Mouse (Mus musculus): ENCODE data around the gene Gm10837. TPM values are rescaled to one million over a fixed set of nuclear protein-coding genes. Genes with fewer than 3 reads are reported as not detected.
A peak's percentile ranks its signal among the peaks of the same experiment; 100 is the strongest.

Gene Gm10837
- polyA plus RNA-seq, 1 experiment from 2014 or later = 0.48 TPM

DNA sequence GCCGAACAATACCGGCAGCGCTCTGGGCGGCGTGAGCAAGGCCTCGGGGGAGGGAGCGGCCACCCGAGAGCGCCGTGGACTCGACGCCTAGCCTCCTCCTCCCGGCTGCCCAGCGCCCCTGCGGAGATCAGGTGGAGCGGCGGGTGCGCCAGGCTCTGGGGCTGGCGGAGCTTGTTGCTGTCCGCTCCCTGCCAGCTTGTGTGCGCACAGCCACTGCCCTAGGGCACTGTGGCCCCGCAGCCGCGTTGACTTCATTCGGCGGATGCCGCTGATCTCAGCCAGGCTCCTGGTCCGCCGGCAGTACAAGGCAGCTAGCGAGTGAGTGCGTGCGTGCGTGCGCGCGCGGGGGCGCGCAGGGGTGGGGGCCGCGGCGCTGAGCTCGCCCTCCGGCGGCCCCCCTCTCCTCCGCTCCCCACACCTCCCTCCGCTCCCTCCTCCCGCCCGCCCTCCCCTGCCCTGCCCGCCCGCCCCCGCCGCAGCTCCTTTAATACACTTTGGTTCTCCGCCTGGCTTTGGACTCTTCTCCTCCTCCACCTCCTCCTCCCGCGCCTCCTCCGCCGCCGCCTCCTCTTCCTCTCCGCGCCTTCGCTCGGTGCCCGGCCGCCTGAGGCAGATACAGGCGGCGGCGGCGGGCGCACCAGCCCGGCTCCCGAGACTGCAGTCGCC, 15.4 kb upstream of the Gm10837 start, which contains the start of gene Zic2:
Zic2 (plus strand) TSS at position 545 of the 666 bp plus-strand sequence.
- ATAC-seq (replicated peaks; ENCODE audit: low FRiP score) (peak; percentile 79), DNase-seq (ENCODE audit: low spot score) (peak; percentile 95)
- peak within 1 kb of the TSS; percentile 84 for H3K4me3 ChIP-seq (ENCODE audit: low read depth, low read length)
- peak within 1 kb of the TSS; percentile 99 for H3K9ac ChIP-seq (ENCODE audit: low read length)
- no peaks in the 10 kb centered on the region for H3K9me3 ChIP-seq (ENCODE audit: control insufficient read depth, low read length)
- H3K4me1 ChIP-seq (replicated peaks; ENCODE audit: control insufficient read depth, insufficient read depth, low read length) = peaks cover 7% of the 10 kb centered on the region; the same call in 1 of the 2 replicates
- H3K27me3 ChIP-seq (ENCODE audit: control insufficient read depth, insufficient read depth, low read length) = peaks cover 7% of the 10 kb centered on the region
- no peaks in the 10 kb centered on the region; the same call in 1 of the 2 replicates for H3K36me3 ChIP-seq (ENCODE audit: control insufficient read depth, insufficient read depth, low read length)
- under 1% methylated on average over 45 of the region's 73 CpGs for WGBS
- peak within 1 kb of the TSS; percentile 55 for H3K4me2 ChIP-seq (ENCODE audit: low read depth, low read length, severe bottlenecking)
- peak within 1 kb of the TSS; percentile 99 for H3K27ac ChIP-seq (ENCODE audit: low read depth, low read length)

DNA sequence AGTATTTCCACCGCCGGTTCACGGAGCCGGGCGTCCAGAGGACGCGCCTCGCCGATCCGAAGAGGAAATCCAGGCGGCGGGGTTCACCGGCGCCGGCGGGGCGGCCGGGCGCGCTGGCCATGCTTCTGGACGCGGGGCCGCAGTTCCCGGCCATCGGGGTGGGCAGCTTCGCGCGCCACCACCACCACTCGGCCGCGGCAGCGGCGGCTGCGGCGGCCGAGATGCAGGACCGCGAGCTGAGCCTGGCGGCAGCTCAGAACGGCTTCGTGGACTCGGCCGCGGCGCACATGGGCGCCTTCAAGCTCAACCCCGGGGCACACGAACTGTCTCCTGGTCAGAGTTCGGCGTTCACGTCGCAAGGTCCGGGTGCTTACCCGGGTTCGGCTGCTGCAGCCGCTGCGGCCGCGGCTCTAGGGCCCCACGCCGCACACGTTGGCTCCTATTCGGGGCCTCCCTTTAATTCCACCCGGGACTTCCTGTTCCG, 14.8 kb upstream of the Gm10837 start:
- ATAC-seq (replicated peaks; ENCODE audit: low FRiP score) (peak; percentile 4; the same call in 1 of the 2 replicates), DNase-seq (ENCODE audit: low spot score) (no peak)
- no peaks in the 10 kb centered on the region; the same call in 1 of the 2 replicates for H3K36me3 ChIP-seq (ENCODE audit: control insufficient read depth, insufficient read depth, low read length)
- peak overlapping the region; percentile 55 for H3K4me2 ChIP-seq (ENCODE audit: low read depth, low read length, severe bottlenecking)
- under 1% methylated on average over 57 of the region's 65 CpGs for WGBS
- H3K4me3 ChIP-seq (ENCODE audit: low read depth, low read length) = peak overlapping the region; percentile 84
- peaks cover 7% of the 10 kb centered on the region for H3K27me3 ChIP-seq (ENCODE audit: control insufficient read depth, insufficient read depth, low read length)
- H3K9me3 ChIP-seq (ENCODE audit: control insufficient read depth, low read length) = no peaks in the 10 kb centered on the region
- peaks cover 7% of the 10 kb centered on the region; the same call in 1 of the 2 replicates for H3K4me1 ChIP-seq (replicated peaks; ENCODE audit: control insufficient read depth, insufficient read depth, low read length)
- peak overlapping the region; percentile 99 for H3K27ac ChIP-seq (ENCODE audit: low read depth, low read length)
- peak overlapping the region; percentile 99 for H3K9ac ChIP-seq (ENCODE audit: low read length)

DNA sequence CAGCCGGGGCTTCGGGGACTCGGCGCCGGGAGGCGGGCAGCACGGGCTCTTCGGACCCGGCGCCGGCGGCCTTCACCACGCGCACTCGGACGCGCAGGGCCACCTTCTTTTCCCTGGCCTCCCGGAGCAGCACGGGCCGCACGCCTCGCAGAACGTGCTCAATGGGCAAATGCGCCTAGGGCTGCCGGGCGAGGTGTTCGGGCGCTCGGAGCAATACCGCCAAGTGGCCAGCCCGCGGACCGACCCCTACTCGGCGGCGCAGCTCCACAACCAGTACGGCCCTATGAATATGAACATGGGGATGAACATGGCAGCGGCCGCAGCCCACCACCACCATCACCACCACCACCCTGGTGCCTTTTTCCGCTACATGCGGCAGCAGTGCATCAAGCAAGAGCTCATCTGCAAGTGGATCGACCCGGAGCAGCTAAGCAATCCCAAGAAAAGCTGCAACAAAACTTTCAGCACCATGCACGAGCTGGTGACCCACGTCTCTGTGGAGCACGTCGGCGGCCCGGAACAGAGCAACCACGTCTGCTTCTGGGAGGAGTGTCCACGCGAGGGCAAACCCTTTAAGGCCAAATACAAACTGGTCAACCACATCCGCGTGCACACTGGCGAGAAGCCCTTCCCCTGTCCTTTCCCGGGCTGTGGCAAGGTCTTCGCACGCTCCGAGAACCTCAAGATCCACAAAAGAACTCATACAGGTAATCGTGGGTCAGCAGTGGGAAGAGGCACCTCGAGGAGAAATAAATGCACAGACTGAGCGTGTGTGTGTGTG, 14.2 kb upstream of the Gm10837 start:
- Histone ChIP-seq H3K9me3 (ENCODE audit: control insufficient read depth, low read length) (no peaks in the 10 kb centered on the region), H3K9ac (ENCODE audit: low read length) (peak overlapping the region; percentile 99), H3K4me3 (ENCODE audit: low read depth, low read length) (peak overlapping the region; percentile 84), H3K36me3 (ENCODE audit: control insufficient read depth, insufficient read depth, low read length) (no peaks in the 10 kb centered on the region; the same call in 1 of the 2 replicates), H3K4me2 (ENCODE audit: low read depth, low read length, severe bottlenecking) (peak overlapping the region; percentile 55), H3K27ac (ENCODE audit: low read depth, low read length) (peak overlapping the region; percentile 99), H3K4me1 (replicated peaks; ENCODE audit: control insufficient read depth, insufficient read depth, low read length) (peaks cover 11% of the 10 kb centered on the region; the same call in 1 of the 2 replicates), H3K27me3 (ENCODE audit: control insufficient read depth, insufficient read depth, low read length) (peaks cover 7% of the 10 kb centered on the region)
- DNase-seq (ENCODE audit: low spot score) (peak; percentile 79), ATAC-seq (replicated peaks; ENCODE audit: low FRiP score) (no peak)
- WGBS = under 1% methylated on average over 51 of the region's 62 CpGs

GRCm38 (mm10) chr14:122476822-122477215, 13.6 kb upstream of the Gm10837 start:
- Histone ChIP-seq H3K4me2 (ENCODE audit: low read depth, low read length, severe bottlenecking) (peak overlapping the region; percentile 55), H3K36me3 (ENCODE audit: control insufficient read depth, insufficient read depth, low read length) (no peaks in the 10 kb centered on the region; the same call in 1 of the 2 replicates), H3K27ac (ENCODE audit: low read depth, low read length) (peak overlapping the region; percentile 99), H3K9me3 (ENCODE audit: control insufficient read depth, low read length) (no peaks in the 10 kb centered on the region), H3K27me3 (ENCODE audit: control insufficient read depth, insufficient read depth, low read length) (peaks cover 11% of the 10 kb centered on the region), H3K4me3 (ENCODE audit: low read depth, low read length) (peak overlapping the region; percentile 84), H3K4me1 (replicated peaks; ENCODE audit: control insufficient read depth, insufficient read depth, low read length) (peaks cover 12% of the 10 kb centered on the region; the same call in 1 of the 2 replicates), H3K9ac (ENCODE audit: low read length) (peak overlapping the region; percentile 99)
- DNase-seq (ENCODE audit: low spot score) (no peak), ATAC-seq (replicated peaks; ENCODE audit: low FRiP score) (no peak)
- WGBS = under 1% methylated on average over 18 of the region's 18 CpGs

DNA sequence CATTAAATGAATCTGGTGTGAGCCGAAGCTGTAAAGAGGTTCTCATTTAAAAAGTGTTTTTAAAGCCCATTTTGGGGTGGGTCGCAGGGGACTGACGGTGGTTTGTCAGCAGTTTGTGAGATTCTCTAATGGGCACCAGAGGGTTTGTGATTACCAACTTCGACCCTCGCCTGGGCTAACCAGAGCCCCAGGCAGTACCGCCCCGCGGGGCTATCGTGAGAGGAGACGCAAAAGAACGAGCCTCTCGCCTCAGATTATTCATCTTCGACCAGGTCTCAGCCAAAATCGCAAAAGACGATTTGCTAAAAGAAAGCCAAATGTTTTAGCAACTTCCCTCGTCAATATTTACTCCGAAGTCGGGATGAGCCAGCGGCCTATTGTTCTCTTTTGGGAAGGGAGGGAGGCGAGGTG, 13.1 kb upstream of the Gm10837 start:
- ATAC-seq (replicated peaks; ENCODE audit: low FRiP score) (no peak), DNase-seq (ENCODE audit: low spot score) (no peak)
- Histone ChIP-seq H3K27me3 (ENCODE audit: control insufficient read depth, insufficient read depth, low read length) (peaks cover 15% of the 10 kb centered on the region), H3K27ac (ENCODE audit: low read depth, low read length) (peak overlapping the region; percentile 99), H3K36me3 (ENCODE audit: control insufficient read depth, insufficient read depth, low read length) (no peaks in the 10 kb centered on the region; the same call in 1 of the 2 replicates), H3K4me2 (ENCODE audit: low read depth, low read length, severe bottlenecking) (peak overlapping the region; percentile 55), H3K4me1 (replicated peaks; ENCODE audit: control insufficient read depth, insufficient read depth, low read length) (peaks cover 15% of the 10 kb centered on the region), H3K9ac (ENCODE audit: low read length) (peak overlapping the region; percentile 99), H3K9me3 (ENCODE audit: control insufficient read depth, low read length) (no peaks in the 10 kb centered on the region), H3K4me3 (ENCODE audit: low read depth, low read length) (peak overlapping the region; percentile 84)
- WGBS = 0% methylated on average over 20 of the region's 20 CpGs

DNA sequence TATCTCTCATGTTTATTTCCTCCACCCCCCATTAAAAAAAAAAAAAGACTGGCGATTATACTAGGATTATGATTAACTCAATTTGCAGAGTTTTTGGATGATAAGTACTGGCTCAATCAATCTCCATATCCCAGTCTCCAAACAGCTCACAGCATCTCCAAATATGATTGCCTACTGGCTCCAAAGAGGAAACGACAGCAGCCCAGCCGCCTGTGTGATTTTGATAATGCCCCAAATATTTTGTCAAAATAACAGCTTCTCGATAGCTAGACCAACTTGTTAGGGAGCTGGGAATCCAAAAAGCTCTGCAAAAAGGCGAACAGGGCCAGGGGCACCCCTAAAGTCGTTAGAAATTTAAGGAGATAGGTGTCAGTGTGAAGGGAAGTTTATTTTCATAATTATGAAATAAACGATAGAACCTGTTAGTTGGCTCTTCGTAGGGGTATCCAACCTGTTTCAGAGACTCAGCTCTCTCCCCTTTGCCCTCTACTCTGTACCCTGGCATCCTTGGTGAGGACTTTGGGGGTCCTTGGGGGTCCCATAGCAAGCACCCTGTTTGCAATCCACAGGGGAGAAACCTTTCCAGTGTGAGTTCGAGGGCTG, 12.3 kb upstream of the Gm10837 start:
- ATAC-seq (replicated peaks; ENCODE audit: low FRiP score) (no peak), DNase-seq (ENCODE audit: low spot score) (no peak)
- Histone ChIP-seq H3K4me2 (ENCODE audit: low read depth, low read length, severe bottlenecking) (peak overlapping the region; percentile 55), H3K27ac (ENCODE audit: low read depth, low read length) (peak overlapping the region; percentile 99), H3K4me1 (replicated peaks; ENCODE audit: control insufficient read depth, insufficient read depth, low read length) (peaks cover 16% of the 10 kb centered on the region), H3K9ac (ENCODE audit: low read length) (peak overlapping the region; percentile 99), H3K36me3 (ENCODE audit: control insufficient read depth, insufficient read depth, low read length) (no peaks in the 10 kb centered on the region; the same call in 1 of the 2 replicates), H3K27me3 (ENCODE audit: control insufficient read depth, insufficient read depth, low read length) (peaks cover 13% of the 10 kb centered on the region), H3K9me3 (ENCODE audit: control insufficient read depth, low read length) (no peaks in the 10 kb centered on the region), H3K4me3 (ENCODE audit: low read depth, low read length) (peak overlapping the region; percentile 84)
- WGBS = 1% methylated on average over 9 of the region's 9 CpGs

- H3K4me1 ChIP-seq (replicated peaks; ENCODE audit: control insufficient read depth, insufficient read depth, low read length) = peaks cover 14% of the 10 kb centered on the region
- WGBS = 0% methylated on average over 22 of the region's 22 CpGs
Measured at GRCm38 (mm10) chr14:122478574-122479011, 11.8 kb upstream of the Gm10837 start.

More at GRCm38 (mm10) chr14:122478574-122479011, 11.8 kb upstream of the Gm10837 start:
- Histone ChIP-seq H3K9ac (ENCODE audit: low read length) (peak overlapping the region; percentile 99), H3K4me2 (ENCODE audit: low read depth, low read length, severe bottlenecking) (peak overlapping the region; percentile 55), H3K27me3 (ENCODE audit: control insufficient read depth, insufficient read depth, low read length) (peaks cover 15% of the 10 kb centered on the region), H3K36me3 (ENCODE audit: control insufficient read depth, insufficient read depth, low read length) (no peaks in the 10 kb centered on the region; the same call in 1 of the 2 replicates), H3K27ac (ENCODE audit: low read depth, low read length) (peak overlapping the region; percentile 99), H3K4me3 (ENCODE audit: low read depth, low read length) (peak overlapping the region; percentile 84), H3K9me3 (ENCODE audit: control insufficient read depth, low read length) (no peaks in the 10 kb centered on the region)
- ATAC-seq (replicated peaks; ENCODE audit: low FRiP score) (no peak), DNase-seq (ENCODE audit: low spot score) (peak; percentile 84)

All from forebrain, embryonic 11.5 days (tissue).